Mouse (Mus musculus): ENCODE measurements around the gene Gcgr.

Gene Gcgr

GRCm38 (mm10) chr11:120530085-120530964, at the start of gene Gcgr:
TSS of gene Gcgr (plus strand) at chr11:120530699.
- DNase-seq (ENCODE audit: low spot score in 2 of 2) = no peak

- DNase-seq (ENCODE audit: low spot score in 2 of 2) = no peak
Measured at GRCm38 (mm10) chr11:120483448-120483934, 47.0 kb upstream of the Gcgr start.

- peak; percentile 79 to 83 for DNase-seq (ENCODE audit: low spot score in 2 of 2)
Measured at GRCm38 (mm10) chr11:120484265-120484981, 46.1 kb upstream of the Gcgr start, which contains the start of gene Mrpl12. TSS of gene Mrpl12 (plus strand) at chr11:120484613.

GRCm38 (mm10) chr11:120485251-120485650, 45.2 kb upstream of the Gcgr start:
- DNase-seq (ENCODE audit: low spot score in 2 of 2) = no peak

- DNase-seq (ENCODE audit: low spot score in 2 of 2) = no peak
Measured at GRCm38 (mm10) chr11:120488516-120488915, 42.0 kb upstream of the Gcgr start.

GRCm38 (mm10) chr11:120489054-120489761, 41.3 kb upstream of the Gcgr start:
- DNase-seq (ENCODE audit: low spot score in 2 of 2) = peak in 1 of 2 experiments; percentile 57

- no peak for DNase-seq (ENCODE audit: low spot score in 2 of 2)
Measured at GRCm38 (mm10) chr11:120490291-120491046, 40.0 kb upstream of the Gcgr start.

GRCm38 (mm10) chr11:120491317-120492023, 39.0 kb upstream of the Gcgr start, which contains the start of gene Slc25a10:
TSS of gene Slc25a10 (plus strand) at chr11:120491840.
- DNase-seq (ENCODE audit: low spot score in 2 of 2) = peak; percentile 67 to 82

GRCm38 (mm10) chr11:120492024-120492877, 38.2 kb upstream of the Gcgr start:
- peak in 1 of 2 experiments; percentile 29 for DNase-seq (ENCODE audit: low spot score in 2 of 2)

GRCm38 (mm10) chr11:120492878-120493203, 37.7 kb upstream of the Gcgr start:
- no peak for DNase-seq (ENCODE audit: low spot score in 2 of 2)

- no peak for DNase-seq (ENCODE audit: low spot score in 2 of 2)
Measured at GRCm38 (mm10) chr11:120493351-120493750, 37.1 kb upstream of the Gcgr start.

GRCm38 (mm10) chr11:120493911-120494310, 36.6 kb upstream of the Gcgr start:
- DNase-seq (ENCODE audit: low spot score in 2 of 2) = no peak

- DNase-seq (ENCODE audit: low spot score in 2 of 2) = no peak
Measured at GRCm38 (mm10) chr11:120497436-120497835, 33.1 kb upstream of the Gcgr start.

- DNase-seq (ENCODE audit: low spot score in 2 of 2) = no peak
Measured at GRCm38 (mm10) chr11:120498226-120498625, 32.3 kb upstream of the Gcgr start.

- no peak for DNase-seq (ENCODE audit: low spot score in 2 of 2)
Measured at GRCm38 (mm10) chr11:120498891-120499290, 31.6 kb upstream of the Gcgr start.

- DNase-seq (ENCODE audit: low spot score in 2 of 2) = no peak
Measured at GRCm38 (mm10) chr11:120499894-120500293, 30.6 kb upstream of the Gcgr start.

- DNase-seq (ENCODE audit: low spot score in 2 of 2) = no peak
Measured at GRCm38 (mm10) chr11:120500357-120500756, 30.1 kb upstream of the Gcgr start.

- no peak for DNase-seq (ENCODE audit: low spot score in 2 of 2)
Measured at GRCm38 (mm10) chr11:120501018-120501417, 29.5 kb upstream of the Gcgr start.

- DNase-seq (ENCODE audit: low spot score in 2 of 2) = no peak
Measured at GRCm38 (mm10) chr11:120501701-120502100, 28.8 kb upstream of the Gcgr start.

GRCm38 (mm10) chr11:120505661-120506060, 24.8 kb upstream of the Gcgr start:
- DNase-seq (ENCODE audit: low spot score in 2 of 2) = no peak

All from cerebellum, postnatal 4 days (tissue).